Mouse (Mus musculus) thymus, adult 2 months (tissue): ENCODE data around the gene Ube2d1.

Source experiments
- CTCF ChIP-seq: fragments of 200-500 bp; IDR thresholded peaks from 2 replicates; pipeline ENCODE4 v1.5.1; 2012; ENCODE audit warnings: mild to moderate bottlenecking, control low read depth, low read length, moderate library complexity, borderline replicate concordance; ENCODE audit not compliant: control insufficient read depth, poor library complexity, insufficient read depth; ENCODE audit errors: extremely low read depth
- POLR2A ChIP-seq: fragments of 200-500 bp; IDR thresholded peaks from 2 replicates; pipeline ENCODE4 v1.6.1; 2012; ENCODE audit warnings: mild to moderate bottlenecking, low read length, control low read depth, moderate library complexity; ENCODE audit not compliant: control insufficient read depth, poor library complexity, insufficient read depth; ENCODE audit errors: extremely low read depth

DNA sequence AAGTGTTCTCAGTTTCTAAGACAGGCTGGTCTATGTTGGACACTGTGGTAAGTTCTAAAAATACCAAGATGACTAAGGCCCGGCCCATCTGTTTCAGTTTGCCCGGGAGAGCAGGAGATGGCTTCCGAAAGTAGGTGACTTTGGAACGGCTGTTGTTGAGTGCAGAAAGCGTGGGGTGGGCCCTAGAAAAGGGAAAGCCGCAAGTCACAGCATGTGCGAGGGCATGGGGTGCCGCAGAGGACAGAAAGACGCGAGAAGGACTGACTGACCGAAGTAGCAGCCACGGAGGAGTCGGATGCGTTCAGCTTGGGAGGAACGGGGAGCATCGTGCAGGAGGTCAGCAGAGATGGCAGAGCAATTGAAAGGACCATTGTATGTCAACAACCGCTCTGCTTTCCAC, 34.6 kb downstream of the Ube2d1 start:
- TF ChIP-seq CTCF (no peak), POLR2A (no peak)
